Mouse (Mus musculus) G1E-ER4 (cell line): Measurements from ENCODE around the gene Nol10. TPM values are rescaled to one million over a fixed set of nuclear protein-coding genes. Genes with fewer than 3 reads are reported as not detected.

Experiments
- GATA1 ChIP-seq: IDR thresholded peaks from one replicate; pipeline ENCODE4 v1.8.0; 2012; ENCODE audit warnings: low read length, inconsistent platforms
- polyA plus RNA-seq: library from polyadenylated mRNA; stranded (reverse); fragments of >175 nt; gene quantifications from 2 replicates; pipeline ENCODE4 v1.2.3, GENCODE M21; 2012

Nol10 gene
- polyA plus RNA-seq, 1 experiment: 3.2 TPM

DNA sequence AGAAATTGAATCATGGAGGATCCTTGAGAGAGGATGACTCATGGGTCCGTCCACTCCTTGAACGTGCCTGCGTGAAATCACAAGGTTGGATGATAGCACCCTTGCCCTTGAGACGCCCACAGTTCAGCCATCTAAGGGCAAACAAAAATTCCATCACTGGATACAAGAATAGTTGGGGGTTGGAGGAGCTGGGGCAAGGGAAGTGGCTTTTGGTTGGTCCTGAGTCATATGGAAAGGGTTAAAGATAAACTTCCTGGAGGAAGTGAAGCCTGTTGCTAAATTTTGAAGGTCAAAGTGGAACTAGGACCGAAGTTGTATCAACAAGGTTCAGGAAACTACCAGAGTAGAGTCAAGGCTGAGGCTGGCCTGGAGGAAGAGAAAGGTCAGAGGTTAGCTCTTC, 106.8 kb downstream of the Nol10 start:
- no peak for TF ChIP-seq GATA1

DNA sequence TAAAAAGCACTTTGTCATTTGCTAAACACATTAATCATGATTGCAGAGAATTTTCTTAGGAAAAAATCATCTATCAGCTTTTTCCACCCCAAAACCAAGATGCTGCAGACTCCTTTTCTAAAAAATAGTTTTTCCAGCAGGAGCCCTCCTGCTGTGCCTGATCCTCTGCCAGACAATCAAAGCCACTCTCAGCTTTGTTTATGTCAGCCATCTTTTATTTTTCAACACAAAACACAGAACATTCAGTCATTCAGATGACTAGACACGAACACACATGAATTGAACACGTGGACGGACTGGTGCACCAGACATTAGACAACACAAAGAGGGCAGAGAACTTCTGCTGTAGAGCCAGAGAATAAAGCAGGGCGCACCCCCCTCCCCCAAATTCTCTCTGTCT, 115.4 kb downstream of the Nol10 start:
- no peak for TF ChIP-seq GATA1

DNA sequence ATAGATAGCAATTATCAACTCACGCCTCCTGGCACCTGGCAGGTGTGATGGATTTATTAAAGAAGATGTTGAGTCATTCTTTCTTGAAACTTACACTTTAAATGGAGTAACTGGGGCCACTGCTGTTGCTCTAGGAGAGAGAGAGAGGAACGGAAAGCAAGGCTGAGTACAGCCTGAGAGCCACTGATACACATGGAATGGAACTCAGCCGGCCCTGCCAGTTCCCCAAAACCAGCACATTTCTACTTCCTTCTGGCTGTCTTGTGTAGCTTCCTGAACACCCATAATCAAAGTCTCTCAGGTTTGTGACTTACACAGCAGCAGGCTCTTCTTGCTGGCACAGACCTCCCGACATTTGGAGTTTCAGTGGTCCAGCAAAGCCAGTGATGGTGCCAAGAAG, 118.5 kb downstream of the Nol10 start:
- TF ChIP-seq GATA1: no peak

DNA sequence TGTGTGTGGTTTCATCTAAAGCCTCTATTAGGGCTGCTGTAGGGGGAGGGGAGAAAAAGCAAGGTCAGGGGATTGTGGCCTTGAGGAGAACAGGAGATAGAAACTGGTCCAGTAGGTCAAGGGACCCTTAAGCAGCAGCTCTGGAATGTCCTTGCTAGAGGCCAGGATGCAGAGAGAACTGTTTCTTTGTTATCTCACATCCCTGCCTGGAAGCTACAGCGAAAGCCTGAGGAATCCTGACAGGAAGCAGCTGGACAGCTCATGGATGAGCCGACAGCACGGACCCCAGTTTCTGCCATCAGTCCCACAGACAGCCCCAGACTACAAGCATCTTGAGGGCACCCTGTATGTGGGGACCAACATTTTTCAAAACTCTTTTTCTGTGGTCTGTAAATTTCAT, 120.1 kb downstream of the Nol10 start:
- no peak for TF ChIP-seq GATA1

DNA sequence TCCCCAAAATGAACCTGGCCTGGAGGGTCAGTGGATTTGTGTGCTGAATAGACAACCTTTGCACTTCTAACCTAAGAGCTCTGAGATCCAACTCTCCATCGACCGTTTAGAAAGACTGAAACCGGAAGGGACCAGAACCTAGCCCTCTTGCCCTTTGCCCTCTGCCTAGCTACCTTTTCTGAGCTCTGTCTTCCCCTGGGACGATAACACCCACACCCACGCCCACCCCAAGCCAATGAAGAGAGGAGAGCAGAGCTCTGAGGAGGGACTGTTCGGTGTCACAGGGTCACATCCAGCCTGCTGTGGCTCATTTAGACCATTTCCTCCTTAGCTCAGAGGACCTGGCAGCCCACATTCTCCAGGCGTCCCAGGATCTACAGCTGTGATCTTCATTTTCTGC, 121.6 kb downstream of the Nol10 start:
- TF ChIP-seq GATA1: no peak

DNA sequence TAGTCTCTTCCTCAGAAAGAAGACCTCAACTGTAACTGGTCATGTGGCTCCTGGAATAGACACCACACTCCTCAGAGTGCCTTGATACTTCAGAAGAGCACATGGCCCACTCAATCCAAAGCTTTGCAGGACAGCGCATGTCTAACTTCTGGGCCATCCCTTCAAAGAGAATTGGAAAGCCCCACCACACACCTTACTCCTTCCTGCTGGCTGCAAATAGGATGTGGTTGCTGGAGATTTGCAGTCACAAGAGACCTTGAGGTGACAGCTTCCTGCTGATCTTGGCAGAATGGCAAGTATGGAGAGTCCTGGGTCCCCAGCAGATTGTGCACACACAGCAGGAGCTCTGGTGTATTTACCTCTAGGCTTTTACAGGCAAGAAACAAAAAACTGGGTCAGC, 123.1 kb downstream of the Nol10 start:
- TF ChIP-seq GATA1: no peak

DNA sequence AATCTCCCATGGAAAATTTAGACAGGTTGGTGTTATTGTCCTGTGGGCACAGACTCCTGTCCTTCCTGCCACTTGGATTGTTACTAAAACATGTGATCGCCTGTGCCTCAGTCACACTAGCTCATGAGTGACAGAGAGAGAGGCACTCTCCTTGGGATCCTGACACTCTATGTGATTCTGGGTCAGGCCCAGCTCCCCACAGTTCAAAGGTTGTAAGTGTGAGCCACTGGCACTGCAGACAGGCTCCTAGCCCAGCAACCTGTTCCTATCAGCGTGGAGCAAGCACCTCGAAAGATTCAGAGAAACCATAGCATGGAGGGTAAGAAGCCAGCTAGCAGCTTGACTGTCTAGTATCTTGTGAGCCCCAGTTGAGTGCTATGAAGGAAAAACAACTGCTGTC, 124.9 kb downstream of the Nol10 start:
- TF ChIP-seq GATA1: no peak

DNA sequence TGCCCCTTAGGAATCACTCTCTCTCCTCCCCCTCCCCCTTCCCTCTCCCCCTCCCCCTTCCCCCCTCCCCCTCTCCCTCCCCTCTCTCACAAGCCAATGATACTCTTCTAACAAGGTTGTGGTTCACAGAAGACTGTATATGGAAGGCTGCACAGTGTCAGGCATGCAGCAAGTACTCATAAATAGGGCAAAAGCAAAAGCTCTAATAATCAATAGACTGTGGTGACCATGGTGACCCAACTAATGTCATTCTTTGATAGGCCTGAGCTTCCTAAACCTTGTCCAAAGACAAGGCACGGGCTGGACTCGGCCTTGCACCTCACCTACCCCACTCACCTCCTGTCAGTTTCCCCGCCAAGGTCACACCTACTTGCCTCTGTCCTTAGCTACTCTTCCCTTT, 125.6 kb downstream of the Nol10 start:
- no peak for TF ChIP-seq GATA1

DNA sequence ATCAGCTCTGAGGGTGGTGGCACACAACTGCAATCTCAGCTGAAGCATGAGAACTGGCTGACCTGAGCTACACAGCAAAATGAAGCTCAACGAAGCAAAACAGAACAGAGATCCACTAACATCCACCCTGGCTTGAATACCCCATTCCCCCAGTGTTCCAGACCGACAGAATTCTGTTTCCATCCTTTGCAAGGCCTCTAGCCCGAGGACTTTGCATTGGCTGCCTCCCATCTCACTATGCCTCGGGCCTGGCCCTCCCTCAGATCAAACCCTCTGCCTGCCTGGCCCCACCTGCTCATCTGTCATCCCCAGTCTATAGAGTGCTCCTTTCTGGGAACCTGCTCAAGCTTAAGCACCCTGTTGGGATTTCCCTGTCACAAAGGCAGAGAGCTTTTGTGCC, 126.4 kb downstream of the Nol10 start:
- TF ChIP-seq GATA1: no peak

DNA sequence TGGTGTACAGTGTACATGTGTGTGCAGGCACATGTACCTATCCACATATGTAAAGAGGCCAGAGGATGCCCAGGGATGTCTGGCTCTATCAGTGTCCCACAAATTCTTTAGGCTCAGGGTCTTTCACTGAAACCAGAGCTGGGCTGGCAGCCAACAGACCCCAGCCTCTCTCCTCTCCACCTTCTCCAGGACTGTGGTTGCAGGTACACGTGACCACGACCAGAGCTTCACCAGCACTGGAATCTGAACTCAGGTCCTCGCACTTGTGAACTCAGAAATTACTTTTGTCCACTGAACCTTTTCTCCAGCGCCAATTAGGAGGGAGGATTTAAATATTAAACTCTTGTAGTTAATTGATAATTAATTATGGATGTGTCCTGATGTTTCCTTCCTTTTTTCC, 126.9 kb downstream of the Nol10 start:
- TF ChIP-seq GATA1: no peak

DNA sequence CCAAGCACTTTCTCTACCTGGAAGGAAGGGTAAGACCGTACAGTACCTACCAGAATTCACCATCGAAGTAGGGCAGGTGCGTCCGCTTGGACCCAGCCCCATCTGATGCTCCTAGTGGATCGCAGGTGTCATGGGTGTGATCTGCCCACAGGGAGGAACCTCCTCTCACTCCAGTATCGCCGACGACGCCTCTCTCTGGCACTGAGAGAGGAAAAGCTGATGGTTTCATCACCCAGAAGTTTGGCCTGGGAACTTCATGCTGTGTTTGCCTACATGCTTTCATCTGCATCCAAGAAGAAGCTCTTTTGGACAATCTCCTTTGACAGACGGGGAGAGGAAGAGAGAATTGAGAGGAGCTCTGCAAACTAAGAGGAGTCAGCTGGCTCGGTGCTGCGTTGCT, 129.9 kb downstream of the Nol10 start:
- no peak for TF ChIP-seq GATA1

DNA sequence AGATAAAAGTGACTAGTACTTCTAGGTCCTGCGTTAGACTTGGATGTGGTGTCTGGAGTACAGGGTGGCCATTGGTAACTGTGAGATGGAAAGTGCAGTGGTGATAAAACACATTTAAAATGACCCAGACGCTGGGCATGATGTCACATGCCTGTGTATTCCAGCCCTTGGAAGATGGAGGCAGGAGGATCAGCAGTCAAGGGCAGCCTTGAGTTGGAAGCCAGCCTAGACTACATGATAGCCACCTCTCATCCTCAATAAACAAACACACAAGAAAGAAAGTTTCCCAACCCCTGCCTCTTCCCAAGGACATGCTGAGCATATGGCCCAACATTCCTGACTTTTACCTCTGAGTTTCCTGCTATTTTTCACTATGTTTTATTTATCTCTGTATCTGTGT, 130.6 kb downstream of the Nol10 start:
- no peak for TF ChIP-seq GATA1

Other genes starting within 250 kb of the Nol10 start
- gene Kcnf1, start 171.6 kb upstream of the Nol10 start, polyA plus RNA-seq: not detected in 2 replicates
- 12.2 and 28.5 TPM in 2 replicates for gene Pdia6, start 81.9 kb upstream of the Nol10 start, polyA plus RNA-seq
- not detected in 2 replicates for gene Atp6v1c2, start 19.1 kb upstream of the Nol10 start, polyA plus RNA-seq
- 86.5 and 101 TPM in 2 replicates for gene Odc1, start 196.3 kb downstream of the Nol10 start, polyA plus RNA-seq